Mouse (Mus musculus): ENCODE measurements around the gene Slc26a8. TPM values are rescaled to one million over a fixed set of nuclear protein-coding genes. Genes with fewer than 3 reads are reported as not detected.
A peak's percentile ranks its signal among the peaks of the same experiment; 100 is the strongest.

Slc26a8 gene
- polyA plus RNA-seq, 1 experiment from 2014 or later: 0.33 TPM

DNA sequence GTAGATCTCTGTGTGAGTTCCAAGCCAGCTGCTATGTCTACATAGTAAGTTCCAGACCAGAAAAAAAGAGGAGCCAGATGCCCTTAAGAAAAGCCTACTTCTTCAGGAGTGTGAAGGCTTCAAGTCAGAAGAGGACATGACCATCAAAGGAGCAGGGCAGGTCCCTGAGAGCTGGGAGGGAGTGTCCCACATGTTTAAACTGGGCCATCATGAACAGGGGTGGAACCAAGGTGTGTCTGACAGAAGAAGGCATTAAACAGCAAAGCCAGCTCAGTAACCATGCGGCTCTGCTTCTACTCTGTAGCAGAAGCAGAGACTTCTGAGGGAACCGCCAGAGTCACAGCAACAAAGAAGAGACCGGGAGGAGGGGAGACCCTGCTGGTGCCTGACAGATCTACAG lies 46.3 kb downstream of the Slc26a8 start:
- H3K36me3 ChIP-seq (ENCODE audit: insufficient read depth): no peaks in the 10 kb centered on the region
- H3K27me3 ChIP-seq (ENCODE audit: insufficient read depth, low read length): no peaks in the 10 kb centered on the region
- no peaks in the 10 kb centered on the region for H3K4me1 ChIP-seq (ENCODE audit: insufficient read depth)
- no peaks in the 10 kb centered on the region for H3K9me3 ChIP-seq (ENCODE audit: low read depth, low read length)
- 29% methylated on average over 3 of the region's 3 CpGs for WGBS
- H3K27ac ChIP-seq (ENCODE audit: low read depth): no peak overlapping the region
- H3K4me2 ChIP-seq: no peak overlapping the region
- ATAC-seq (ENCODE audit: insufficient read depth): no peak
- no peak overlapping the region for H3K9ac ChIP-seq
- H3K4me3 ChIP-seq (ENCODE audit: low read depth, low read length): no peak overlapping the region
- no peak for TF ChIP-seq CTCF (IDR thresholded peaks at IDR 0.05; ENCODE audit: low read depth)
- DNase-seq: no peak

DNA sequence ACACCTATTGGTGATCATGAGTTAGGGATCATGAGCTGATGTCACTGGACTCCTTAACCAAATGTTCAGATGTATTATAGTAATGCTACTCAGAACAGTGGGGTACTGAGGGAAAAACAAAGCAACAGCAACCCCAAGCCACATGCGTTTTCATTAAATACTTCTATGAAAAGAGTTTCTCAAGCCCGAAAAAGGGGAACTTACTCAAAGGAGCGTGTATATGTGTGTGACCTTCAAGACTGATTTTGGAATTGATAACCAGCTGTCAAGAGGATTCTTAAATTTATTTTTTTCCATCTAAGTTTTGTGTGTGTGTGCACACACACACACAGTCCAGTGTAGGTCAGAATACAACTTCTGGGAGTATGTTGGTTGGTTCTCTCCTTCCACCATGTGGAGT lies 49.9 kb downstream of the Slc26a8 start:
- Histone ChIP-seq H3K4me3 (ENCODE audit: low read depth, low read length) (no peak overlapping the region), H3K9ac (no peak overlapping the region), H3K4me2 (no peak overlapping the region), H3K27ac (ENCODE audit: low read depth) (no peak overlapping the region), H3K4me1 (ENCODE audit: insufficient read depth) (no peaks in the 10 kb centered on the region), H3K36me3 (ENCODE audit: insufficient read depth) (no peaks in the 10 kb centered on the region), H3K9me3 (ENCODE audit: low read depth, low read length) (no peaks in the 10 kb centered on the region), H3K27me3 (ENCODE audit: insufficient read depth, low read length) (no peaks in the 10 kb centered on the region)
- ATAC-seq (ENCODE audit: insufficient read depth) (no peak), DNase-seq (no peak)
- no peak for TF ChIP-seq CTCF (IDR thresholded peaks at IDR 0.05; ENCODE audit: low read depth)
- 80% methylated on average over 3 of the region's 3 CpGs for WGBS

DNA sequence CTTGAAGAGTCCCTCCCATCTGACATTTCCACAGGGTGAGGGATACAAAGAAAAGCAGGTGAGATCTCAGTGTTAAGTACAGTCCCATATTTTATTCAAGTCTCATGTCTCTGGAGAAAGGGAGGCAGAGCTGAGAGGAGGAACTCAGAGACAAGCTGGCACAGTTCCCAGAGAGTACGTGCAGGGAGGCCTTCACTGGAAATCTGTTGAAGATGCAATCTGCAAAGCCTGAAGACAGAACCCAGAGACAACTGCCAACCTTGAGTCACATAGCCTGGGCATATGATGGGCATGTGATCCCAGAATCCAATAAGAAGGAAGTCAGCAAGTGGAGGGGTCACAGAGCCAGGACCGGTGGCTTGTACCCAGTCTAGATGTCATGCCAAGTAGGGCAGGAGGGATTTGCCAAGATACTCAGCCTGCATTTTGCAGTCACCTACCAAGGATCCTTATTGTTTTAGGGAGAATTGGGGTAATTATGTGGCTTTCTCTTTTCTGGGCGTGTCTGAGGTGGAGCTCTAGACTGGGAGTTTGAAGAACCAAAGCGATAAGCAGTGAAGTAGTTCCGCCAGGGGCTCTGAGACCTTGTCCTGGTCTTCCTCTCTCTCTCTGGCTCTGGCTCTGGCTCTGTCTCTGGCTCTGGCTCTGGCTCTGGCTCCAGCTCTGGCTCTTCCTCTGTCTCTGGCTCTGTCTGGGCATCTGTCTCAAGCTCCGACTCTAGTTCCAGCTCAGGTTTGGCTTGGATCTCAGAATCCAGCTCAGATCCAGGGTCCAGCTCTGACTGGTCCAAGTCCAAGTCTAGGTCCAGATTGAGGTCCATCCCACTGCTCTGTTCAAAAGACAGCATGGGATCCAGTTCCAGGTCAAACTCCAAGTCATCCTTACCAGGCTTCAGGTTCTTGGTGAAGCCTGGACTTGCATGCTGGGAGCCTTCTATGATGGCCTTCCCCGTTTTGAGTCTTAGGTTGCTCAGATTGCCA lies 52.0 kb downstream of the Slc26a8 start:
- Histone ChIP-seq H3K36me3 (ENCODE audit: insufficient read depth) (no peaks in the 10 kb centered on the region), H3K4me3 (ENCODE audit: low read depth, low read length) (no peak overlapping the region), H3K4me2 (no peak overlapping the region), H3K9me3 (ENCODE audit: low read depth, low read length) (no peaks in the 10 kb centered on the region), H3K4me1 (ENCODE audit: insufficient read depth) (no peaks in the 10 kb centered on the region), H3K27me3 (ENCODE audit: insufficient read depth, low read length) (no peaks in the 10 kb centered on the region), H3K27ac (ENCODE audit: low read depth) (no peak overlapping the region), H3K9ac (no peak overlapping the region)
- no peak for ATAC-seq (ENCODE audit: insufficient read depth)
- DNase-seq: peak; percentile 81
- 73% methylated on average over 7 of the region's 7 CpGs for WGBS
- no peak for TF ChIP-seq CTCF (IDR thresholded peaks at IDR 0.05; ENCODE audit: low read depth)

DNA sequence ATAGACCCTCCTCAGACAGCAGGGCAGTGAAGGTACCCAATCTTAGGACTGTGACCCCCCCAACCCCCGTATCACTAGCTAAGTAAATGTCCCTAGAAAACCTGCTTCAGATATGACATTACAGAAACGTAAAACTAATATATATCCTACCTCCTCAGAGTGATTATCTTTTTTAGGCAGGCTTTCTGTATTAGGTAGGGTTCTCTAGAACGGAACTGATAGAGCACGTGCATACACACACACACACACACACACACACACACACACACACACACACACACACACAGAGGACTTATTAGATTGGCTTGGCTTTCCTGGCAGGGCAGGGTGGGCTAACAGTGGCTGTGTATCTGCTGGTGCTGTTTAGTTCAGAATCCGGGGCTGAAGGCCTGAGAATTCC lies 54.2 kb downstream of the Slc26a8 start:
- Histone ChIP-seq H3K27me3 (ENCODE audit: insufficient read depth, low read length) (no peaks in the 10 kb centered on the region), H3K27ac (ENCODE audit: low read depth) (no peak overlapping the region), H3K4me1 (ENCODE audit: insufficient read depth) (no peaks in the 10 kb centered on the region), H3K9ac (no peak overlapping the region), H3K36me3 (ENCODE audit: insufficient read depth) (no peaks in the 10 kb centered on the region), H3K4me2 (no peak overlapping the region), H3K9me3 (ENCODE audit: low read depth, low read length) (no peaks in the 10 kb centered on the region), H3K4me3 (ENCODE audit: low read depth, low read length) (no peak overlapping the region)
- no peak for TF ChIP-seq CTCF (IDR thresholded peaks at IDR 0.05; ENCODE audit: low read depth)
- 73% methylated on average over 5 of the region's 5 CpGs for WGBS
- ATAC-seq (ENCODE audit: insufficient read depth) (no peak), DNase-seq (no peak)

DNA sequence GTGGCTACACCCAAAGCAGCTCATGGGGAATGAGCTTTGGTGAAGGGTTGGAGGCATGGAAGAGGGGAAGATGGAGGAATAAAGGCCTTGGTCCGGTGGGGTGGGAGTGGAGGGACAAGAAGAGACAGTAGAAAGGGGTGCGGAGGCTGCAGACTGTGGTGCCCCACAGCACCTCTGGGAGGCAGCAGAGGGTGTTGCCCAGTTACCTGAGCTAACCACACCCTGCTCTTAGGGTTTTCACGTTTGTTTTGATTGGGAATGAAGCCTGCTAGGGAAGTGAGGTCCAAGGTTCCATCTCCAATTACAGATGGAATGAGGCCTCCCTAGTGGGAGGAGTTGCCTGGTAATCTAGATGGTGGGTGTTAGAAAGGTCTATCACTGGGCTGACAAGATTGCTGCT lies 60.9 kb downstream of the Slc26a8 start:
- DNase-seq: no peak
- H3K27ac ChIP-seq (ENCODE audit: low read depth): no peak overlapping the region
- no peaks in the 10 kb centered on the region for H3K9me3 ChIP-seq (ENCODE audit: low read depth, low read length)
- H3K36me3 ChIP-seq (ENCODE audit: insufficient read depth): no peaks in the 10 kb centered on the region
- H3K4me3 ChIP-seq (ENCODE audit: low read depth, low read length): no peak overlapping the region
- TF ChIP-seq CTCF (IDR thresholded peaks at IDR 0.05; ENCODE audit: low read depth): no peak
- no peak overlapping the region for H3K4me2 ChIP-seq
- WGBS: 36% methylated on average over 3 of the region's 3 CpGs
- H3K4me1 ChIP-seq (ENCODE audit: insufficient read depth): no peaks in the 10 kb centered on the region
- H3K27me3 ChIP-seq (ENCODE audit: insufficient read depth, low read length): no peaks in the 10 kb centered on the region
- ATAC-seq (ENCODE audit: insufficient read depth): no peak
- H3K9ac ChIP-seq: no peak overlapping the region

DNA sequence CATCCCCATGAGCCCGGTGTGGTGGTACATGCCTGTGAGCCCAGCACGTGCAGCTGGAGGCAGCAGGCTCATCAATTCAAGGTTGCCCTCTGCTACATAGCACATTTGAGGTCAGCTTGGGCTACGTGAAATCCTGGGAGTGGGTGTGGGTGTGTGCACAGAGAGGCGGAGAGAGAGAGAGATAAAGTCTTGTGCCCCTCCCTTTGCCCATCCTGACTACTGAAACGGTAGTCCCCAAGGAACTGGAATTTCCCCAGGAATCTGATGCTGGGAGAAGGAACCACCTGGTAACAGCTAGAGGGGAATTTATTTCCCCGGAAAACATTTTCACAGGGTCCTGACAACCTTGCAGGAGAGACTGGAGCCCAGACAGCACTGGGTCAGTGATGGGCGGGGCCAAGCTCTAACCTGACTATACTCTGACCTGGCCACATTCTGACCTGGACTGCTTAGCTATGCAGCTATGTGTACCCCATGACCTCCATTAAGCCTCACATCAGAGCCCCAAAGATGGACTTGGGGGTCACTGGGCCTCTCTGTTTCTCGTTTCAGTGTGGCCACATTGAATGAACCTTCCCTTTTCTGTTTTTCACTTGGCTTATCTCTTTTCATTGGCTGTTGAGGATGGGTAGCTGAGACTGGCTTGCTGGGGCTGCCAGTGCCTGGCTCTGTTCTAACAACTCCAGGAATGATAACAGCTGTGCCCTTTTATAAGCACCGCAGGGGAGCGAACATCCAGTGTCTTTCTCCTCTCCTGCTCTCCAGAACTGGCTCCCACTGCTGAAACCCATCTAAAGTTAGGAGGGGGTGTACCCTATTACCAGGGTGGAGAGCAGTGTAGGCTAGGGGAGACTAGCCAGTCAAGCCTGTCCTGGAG lies 61.5 kb downstream of the Slc26a8 start:
- H3K36me3 ChIP-seq (ENCODE audit: insufficient read depth): no peaks in the 10 kb centered on the region
- H3K4me2 ChIP-seq: no peak overlapping the region
- H3K9ac ChIP-seq: no peak overlapping the region
- no peak overlapping the region for H3K4me3 ChIP-seq (ENCODE audit: low read depth, low read length)
- H3K27ac ChIP-seq (ENCODE audit: low read depth): no peak overlapping the region
- TF ChIP-seq CTCF (IDR thresholded peaks at IDR 0.05; ENCODE audit: low read depth): no peak
- H3K4me1 ChIP-seq (ENCODE audit: insufficient read depth): no peaks in the 10 kb centered on the region
- H3K9me3 ChIP-seq (ENCODE audit: low read depth, low read length): no peaks in the 10 kb centered on the region
- no peak for DNase-seq
- no peak for ATAC-seq (ENCODE audit: insufficient read depth)
- 32% methylated on average over 10 of the region's 10 CpGs for WGBS
- H3K27me3 ChIP-seq (ENCODE audit: insufficient read depth, low read length): no peaks in the 10 kb centered on the region

DNA sequence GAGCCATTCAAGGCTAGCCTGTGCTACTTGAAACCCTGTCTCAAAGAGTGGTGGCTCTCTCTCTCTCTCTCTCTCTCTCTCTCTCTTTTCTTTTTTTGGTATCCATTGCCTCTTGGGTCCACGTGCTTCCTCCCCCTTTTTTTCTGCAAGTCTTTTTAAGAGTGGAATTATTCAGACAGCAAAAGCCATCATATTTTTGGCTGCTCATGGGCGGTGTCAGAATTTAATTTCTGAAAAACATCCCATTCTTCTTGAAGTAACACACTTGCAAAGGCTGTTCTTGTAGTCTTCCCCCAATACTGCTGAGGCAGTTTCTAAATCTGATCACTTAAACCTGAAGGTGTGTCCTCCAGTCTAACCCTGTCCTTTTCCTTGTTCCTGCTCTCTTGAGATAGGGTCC lies 63.1 kb downstream of the Slc26a8 start:
- no peak for TF ChIP-seq CTCF (IDR thresholded peaks at IDR 0.05; ENCODE audit: low read depth)
- H3K36me3 ChIP-seq (ENCODE audit: insufficient read depth): no peaks in the 10 kb centered on the region
- H3K4me3 ChIP-seq (ENCODE audit: low read depth, low read length): no peak overlapping the region
- no peaks in the 10 kb centered on the region for H3K27me3 ChIP-seq (ENCODE audit: insufficient read depth, low read length)
- no peaks in the 10 kb centered on the region for H3K4me1 ChIP-seq (ENCODE audit: insufficient read depth)
- H3K9ac ChIP-seq: no peak overlapping the region
- H3K27ac ChIP-seq (ENCODE audit: low read depth): no peak overlapping the region
- no peak overlapping the region for H3K4me2 ChIP-seq
- 78% methylated on average over 2 of the region's 2 CpGs for WGBS
- DNase-seq (no peak), ATAC-seq (ENCODE audit: insufficient read depth) (no peak)
- no peaks in the 10 kb centered on the region for H3K9me3 ChIP-seq (ENCODE audit: low read depth, low read length)

Data from lung, embryonic 14.5 days (tissue).